Mouse (Mus musculus): ENCODE results near the gene Dnase1l1. TPM values are rescaled to one million over a fixed set of nuclear protein-coding genes. Genes with fewer than 3 reads are reported as not detected.

The Dnase1l1 gene
- polyA plus RNA-seq, 1 experiment from 2014 or later = 11.5 TPM

DNA sequence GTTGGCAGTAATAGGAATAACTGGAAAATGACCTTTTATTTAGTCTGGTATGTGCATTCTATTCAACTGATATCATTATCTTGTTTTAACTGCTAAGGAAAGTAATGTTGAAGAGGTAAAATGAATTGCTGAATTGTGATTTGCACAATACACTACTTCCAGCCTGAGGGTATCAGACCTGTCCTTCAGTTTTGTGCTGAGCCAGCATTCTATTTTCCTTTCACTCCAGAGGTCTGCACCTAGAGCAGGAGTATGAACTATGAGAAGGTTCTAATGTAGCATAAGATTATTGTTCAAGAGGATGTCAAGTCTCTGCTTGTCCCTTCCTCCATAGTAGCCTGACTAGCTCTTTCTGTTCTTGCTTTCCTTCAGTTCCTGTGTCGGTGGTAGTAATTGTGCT, 16.2 kb upstream of the Dnase1l1 start:
- Histone ChIP-seq H3K4me2 (no peak overlapping the region), H3K27ac (ENCODE audit: low read depth, low read length) (no peak overlapping the region), H3K9me3 (replicated peaks; ENCODE audit: control insufficient read depth, low read length) (no peaks in the 10 kb centered on the region), H3K4me1 (ENCODE audit: control insufficient read depth, insufficient read depth, low read length) (0 out of 2 replicates have a peak, but pooled peaks cover 3% of the 10 kb centered on the region), H3K27me3 (ENCODE audit: control insufficient read depth, insufficient read depth, low read length) (no peaks in the 10 kb centered on the region), H3K4me3 (ENCODE audit: low read depth, low read length) (no peak overlapping the region), H3K9ac (ENCODE audit: low read depth, low read length) (no peak overlapping the region), H3K36me3 (ENCODE audit: control insufficient read depth, insufficient read depth, low read length) (peaks cover 5% of the 10 kb centered on the region)
- ATAC-seq (replicated peaks; ENCODE audit: insufficient number of reproducible peaks, low FRiP score, low TSS enrichment) = no peak
- WGBS (ENCODE audit: insufficient replicate concordance) = 74% methylated on average over 1 of the region's 1 CpGs

GRCm38 (mm10) chrX:74296538-74297448, 14.7 kb upstream of the Dnase1l1 start, which contains the start of gene Atp6ap1:
Gene Atp6ap1, plus strand, starts transcription at chrX:74297097.
- Histone ChIP-seq H3K4me2 (peak within 1 kb of the TSS; percentile 72), H3K9ac (ENCODE audit: low read depth, low read length) (peak within 1 kb of the TSS; percentile 80), H3K27me3 (ENCODE audit: control insufficient read depth, insufficient read depth, low read length) (no peaks in the 10 kb centered on the region), H3K4me3 (ENCODE audit: low read depth, low read length) (peak within 1 kb of the TSS; percentile 67), H3K27ac (ENCODE audit: low read depth, low read length) (peak within 1 kb of the TSS; percentile 54), H3K4me1 (ENCODE audit: control insufficient read depth, insufficient read depth, low read length) (0 out of 2 replicates have a peak, but pooled peaks cover 3% of the 10 kb centered on the region), H3K36me3 (ENCODE audit: control insufficient read depth, insufficient read depth, low read length) (peaks cover 3% of the 10 kb centered on the region; the same call in 1 of the 2 replicates), H3K9me3 (replicated peaks; ENCODE audit: control insufficient read depth, low read length) (no peaks in the 10 kb centered on the region)
- WGBS (ENCODE audit: insufficient replicate concordance) = 15% methylated on average over 34 of the region's 37 CpGs
- peak; percentile 98 for ATAC-seq (replicated peaks; ENCODE audit: insufficient number of reproducible peaks, low FRiP score, low TSS enrichment)

- Histone ChIP-seq H3K9ac (ENCODE audit: low read depth, low read length) (no peak overlapping the region), H3K27me3 (ENCODE audit: control insufficient read depth, insufficient read depth, low read length) (no peaks in the 10 kb centered on the region), H3K27ac (ENCODE audit: low read depth, low read length) (no peak overlapping the region), H3K4me3 (ENCODE audit: low read depth, low read length) (no peak overlapping the region), H3K36me3 (ENCODE audit: control insufficient read depth, insufficient read depth, low read length) (no peaks in the 10 kb centered on the region; the same call in 1 of the 2 replicates), H3K4me2 (no peak overlapping the region), H3K4me1 (ENCODE audit: control insufficient read depth, insufficient read depth, low read length) (0 out of 2 replicates have a peak, but pooled peaks cover 3% of the 10 kb centered on the region), H3K9me3 (replicated peaks; ENCODE audit: control insufficient read depth, low read length) (no peaks in the 10 kb centered on the region)
- ATAC-seq (replicated peaks; ENCODE audit: insufficient number of reproducible peaks, low FRiP score, low TSS enrichment) = no peak
- WGBS (ENCODE audit: insufficient replicate concordance) = 64% methylated on average over 4 of the region's 4 CpGs
Observed at GRCm38 (mm10) chrX:74293431-74293830, 11.3 kb upstream of the Dnase1l1 start.

GRCm38 (mm10) chrX:74283092-74283437, 928 bp upstream of the Dnase1l1 start:
- ATAC-seq (replicated peaks; ENCODE audit: insufficient number of reproducible peaks, low FRiP score, low TSS enrichment) = no peak
- WGBS (ENCODE audit: insufficient replicate concordance) = 55% methylated on average over 5 of the region's 5 CpGs
- peak overlapping the region; percentile 78 for H3K27ac ChIP-seq (ENCODE audit: low read depth, low read length)

DNA sequence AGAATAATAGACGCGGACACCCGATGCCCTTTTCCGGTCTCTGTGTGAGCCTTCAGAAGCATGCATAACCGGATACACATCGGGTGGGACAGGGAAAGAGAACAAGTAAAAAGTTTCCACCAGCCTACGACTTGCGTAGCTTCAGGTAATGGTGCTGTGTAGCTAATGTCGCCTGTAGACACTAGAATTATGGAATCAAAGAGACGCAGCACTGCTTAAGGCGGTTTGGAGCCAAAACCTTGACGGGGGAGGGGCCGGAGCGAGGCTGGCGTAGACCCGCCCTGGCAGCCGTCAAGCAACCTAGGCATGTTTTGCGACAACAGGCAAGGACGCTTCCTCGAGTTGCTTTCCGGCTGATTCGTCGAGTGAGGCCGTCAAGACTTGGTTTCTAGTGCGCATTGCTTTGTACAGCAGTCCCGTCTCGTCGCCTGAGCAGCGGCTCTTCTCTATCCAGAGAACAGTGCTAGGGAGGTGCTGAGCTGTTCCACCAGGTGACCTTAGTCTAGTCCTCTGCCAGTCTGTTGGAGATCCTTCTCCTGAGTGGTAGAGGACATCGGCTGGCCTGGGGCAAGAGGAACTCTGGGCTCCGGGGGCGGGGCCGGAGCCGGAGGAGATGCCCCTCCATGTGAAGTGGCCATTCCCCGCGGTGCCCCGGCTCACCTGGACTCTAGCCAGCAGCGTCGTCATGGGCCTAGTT, 406 bp upstream of the Dnase1l1 start:
- peak overlapping the region; percentile 55 for H3K4me3 ChIP-seq (ENCODE audit: low read depth, low read length)
- no peaks in the 10 kb centered on the region for H3K27me3 ChIP-seq (ENCODE audit: control insufficient read depth, insufficient read depth, low read length)
- H3K4me2 ChIP-seq = peak overlapping the region; percentile 79
- H3K36me3 ChIP-seq (ENCODE audit: control insufficient read depth, insufficient read depth, low read length) = no peaks in the 10 kb centered on the region
- peak overlapping the region; percentile 78 for H3K27ac ChIP-seq (ENCODE audit: low read depth, low read length)
- H3K9ac ChIP-seq (ENCODE audit: low read depth, low read length) = peak overlapping the region; percentile 73
- peak; percentile 40 for ATAC-seq (replicated peaks; ENCODE audit: insufficient number of reproducible peaks, low FRiP score, low TSS enrichment)
- peaks cover 2% of the 10 kb centered on the region; the same call in 1 of the 2 replicates for H3K4me1 ChIP-seq (ENCODE audit: control insufficient read depth, insufficient read depth, low read length)
- WGBS (ENCODE audit: insufficient replicate concordance) = 16% methylated on average over 39 of the region's 39 CpGs
- no peaks in the 10 kb centered on the region for H3K9me3 ChIP-seq (replicated peaks; ENCODE audit: control insufficient read depth, low read length)

More at GRCm38 (mm10) chrX:74283092-74283437, 928 bp upstream of the Dnase1l1 start:
- Histone ChIP-seq H3K27me3 (ENCODE audit: control insufficient read depth, insufficient read depth, low read length) (no peaks in the 10 kb centered on the region), H3K4me1 (ENCODE audit: control insufficient read depth, insufficient read depth, low read length) (peaks cover 2% of the 10 kb centered on the region; the same call in 1 of the 2 replicates), H3K4me2 (peak overlapping the region; percentile 79), H3K4me3 (ENCODE audit: low read depth, low read length) (peak overlapping the region; percentile 55), H3K9me3 (replicated peaks; ENCODE audit: control insufficient read depth, low read length) (no peaks in the 10 kb centered on the region), H3K9ac (ENCODE audit: low read depth, low read length) (peak overlapping the region; percentile 73), H3K36me3 (ENCODE audit: control insufficient read depth, insufficient read depth, low read length) (no peaks in the 10 kb centered on the region)

DNA sequence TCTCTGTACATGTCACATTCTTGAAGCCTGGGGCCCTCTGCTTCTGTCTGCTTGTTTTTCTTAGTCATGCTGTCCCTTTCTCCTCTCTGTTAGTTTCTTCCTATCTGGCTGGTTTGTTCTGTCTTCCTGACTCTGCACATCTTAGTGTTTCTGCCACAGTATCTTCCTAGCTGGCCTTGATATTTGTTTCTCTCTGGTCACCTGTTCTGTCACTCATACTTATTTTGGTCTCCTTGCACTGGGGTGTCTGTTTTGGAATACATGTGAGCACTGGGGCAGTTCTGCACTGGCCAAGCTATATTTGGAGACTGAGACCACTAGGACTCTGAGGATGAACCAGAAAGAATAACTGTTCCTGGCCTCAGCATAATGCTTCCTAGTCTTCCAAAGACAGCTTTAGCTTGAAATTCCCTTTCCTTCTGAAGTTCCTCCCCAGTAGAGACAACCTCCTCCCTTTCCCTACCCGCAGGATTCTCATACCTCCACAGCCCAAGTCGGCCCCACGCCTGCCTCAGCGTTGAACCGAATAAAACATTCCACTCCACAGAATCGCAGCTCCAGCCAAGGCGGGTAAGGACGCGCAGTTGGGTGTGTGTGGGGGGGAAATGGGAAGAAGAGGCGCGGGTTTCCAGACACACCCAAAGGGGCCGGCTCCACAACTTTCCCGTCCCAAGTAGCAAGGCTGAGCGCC, 951 bp downstream of the Dnase1l1 start:
- Histone ChIP-seq H3K9me3 (replicated peaks; ENCODE audit: control insufficient read depth, low read length) (no peaks in the 10 kb centered on the region), H3K4me1 (ENCODE audit: control insufficient read depth, insufficient read depth, low read length) (peaks cover 2% of the 10 kb centered on the region; the same call in 1 of the 2 replicates), H3K4me2 (peak overlapping the region; percentile 79), H3K27me3 (ENCODE audit: control insufficient read depth, insufficient read depth, low read length) (no peaks in the 10 kb centered on the region), H3K9ac (ENCODE audit: low read depth, low read length) (peak overlapping the region; percentile 62), H3K27ac (ENCODE audit: low read depth, low read length) (peak overlapping the region; percentile 54), H3K36me3 (ENCODE audit: control insufficient read depth, insufficient read depth, low read length) (no peaks in the 10 kb centered on the region), H3K4me3 (ENCODE audit: low read depth, low read length) (peak overlapping the region; percentile 55)
- 16% methylated on average over 14 of the region's 14 CpGs for WGBS (ENCODE audit: insufficient replicate concordance)
- no peak for ATAC-seq (replicated peaks; ENCODE audit: insufficient number of reproducible peaks, low FRiP score, low TSS enrichment)

- 64% methylated on average over 8 of the region's 8 CpGs for WGBS (ENCODE audit: insufficient replicate concordance)
- Histone ChIP-seq H3K4me1 (ENCODE audit: control insufficient read depth, insufficient read depth, low read length) (no peaks in the 10 kb centered on the region), H3K9ac (ENCODE audit: low read depth, low read length) (no peak overlapping the region), H3K9me3 (replicated peaks; ENCODE audit: control insufficient read depth, low read length) (no peaks in the 10 kb centered on the region), H3K4me3 (ENCODE audit: low read depth, low read length) (no peak overlapping the region), H3K27me3 (ENCODE audit: control insufficient read depth, insufficient read depth, low read length) (no peaks in the 10 kb centered on the region), H3K4me2 (no peak overlapping the region), H3K27ac (ENCODE audit: low read depth, low read length) (no peak overlapping the region), H3K36me3 (ENCODE audit: control insufficient read depth, insufficient read depth, low read length) (no peaks in the 10 kb centered on the region)
- ATAC-seq (replicated peaks; ENCODE audit: insufficient number of reproducible peaks, low FRiP score, low TSS enrichment) = no peak
Observed at GRCm38 (mm10) chrX:74277916-74278315, 4.2 kb downstream of the Dnase1l1 start.
